Mouse (Mus musculus): Measurements from ENCODE around the gene Pax5.

The Pax5 gene

DNA sequence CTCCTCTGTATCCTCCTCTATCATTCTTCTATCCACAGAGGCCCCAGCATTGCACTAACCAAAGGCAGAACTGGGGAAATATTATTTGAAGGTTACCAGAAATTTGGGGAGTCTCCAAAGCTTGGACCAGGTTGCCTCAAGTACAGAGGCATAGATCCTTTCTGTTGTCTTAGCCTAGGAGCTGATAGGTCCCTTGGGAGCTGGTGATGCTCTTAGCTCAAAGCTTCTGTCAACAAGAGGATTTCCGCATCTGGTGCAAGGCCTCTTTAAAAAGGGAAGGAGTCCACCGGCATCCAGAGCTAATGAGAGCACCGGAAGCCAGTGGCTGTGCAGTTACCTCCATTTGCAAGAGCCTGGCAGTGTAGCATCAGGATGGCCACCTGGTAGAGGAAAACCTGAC is 5.1 kb downstream of the Pax5 start:
- 19% methylated on average over 3 of the region's 3 CpGs for WGBS

DNA sequence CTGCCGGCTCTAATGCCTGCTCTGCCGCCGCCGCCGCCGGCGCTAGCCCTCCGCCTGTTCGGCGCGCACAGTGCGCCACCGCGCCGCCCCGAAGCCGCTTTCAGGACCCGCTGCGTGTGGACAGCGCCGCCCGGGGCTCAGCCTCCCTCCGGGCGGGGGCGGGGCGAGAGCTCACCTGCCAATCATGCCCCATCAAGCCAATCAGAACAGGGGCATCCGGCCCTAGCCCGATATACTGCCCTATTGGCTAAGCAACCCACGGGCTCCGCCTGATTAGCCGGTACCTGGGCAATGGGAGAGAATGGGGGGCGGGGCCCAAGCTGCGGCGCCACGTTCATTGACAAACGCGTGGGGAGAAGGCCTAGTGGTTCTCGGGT is 5.9 kb downstream of the Pax5 start:
- WGBS: 1% methylated on average over 36 of the region's 38 CpGs

DNA sequence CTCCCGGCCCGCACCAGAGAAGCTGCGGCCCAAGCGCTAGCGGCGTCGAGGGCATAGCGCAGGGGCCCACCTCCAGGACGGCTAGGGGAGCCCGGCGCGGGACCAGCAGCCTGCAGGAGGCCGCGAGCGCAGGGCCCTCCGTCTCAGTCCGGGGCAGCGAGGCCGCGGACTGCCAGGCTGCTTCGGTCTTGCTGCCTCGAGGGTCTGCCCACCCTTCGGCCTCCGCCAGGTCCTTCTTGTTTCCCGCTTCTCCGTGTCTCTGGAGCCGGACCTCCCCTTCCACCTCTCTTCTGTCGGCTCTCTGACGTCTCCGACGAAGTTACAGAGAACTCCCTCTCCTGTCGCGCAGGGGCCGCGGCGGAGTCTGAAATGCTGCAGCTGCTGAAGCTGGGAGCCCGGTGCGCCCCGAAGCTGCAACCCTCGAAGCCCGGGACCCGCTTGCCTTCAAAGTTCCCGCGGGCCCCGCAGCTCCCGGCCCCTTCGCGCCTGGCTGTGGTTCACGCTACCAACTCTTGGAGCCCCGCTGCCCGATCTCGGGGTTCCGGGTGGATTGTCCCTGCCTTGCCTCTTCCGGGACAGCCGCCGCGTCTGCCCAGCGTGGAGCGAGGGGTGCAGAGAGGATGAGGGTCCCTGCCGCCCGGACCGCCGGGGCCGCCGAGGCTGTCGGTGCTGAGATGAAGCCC is 6.5 kb downstream of the Pax5 start:
- WGBS: 1% methylated on average over 66 of the region's 66 CpGs

DNA sequence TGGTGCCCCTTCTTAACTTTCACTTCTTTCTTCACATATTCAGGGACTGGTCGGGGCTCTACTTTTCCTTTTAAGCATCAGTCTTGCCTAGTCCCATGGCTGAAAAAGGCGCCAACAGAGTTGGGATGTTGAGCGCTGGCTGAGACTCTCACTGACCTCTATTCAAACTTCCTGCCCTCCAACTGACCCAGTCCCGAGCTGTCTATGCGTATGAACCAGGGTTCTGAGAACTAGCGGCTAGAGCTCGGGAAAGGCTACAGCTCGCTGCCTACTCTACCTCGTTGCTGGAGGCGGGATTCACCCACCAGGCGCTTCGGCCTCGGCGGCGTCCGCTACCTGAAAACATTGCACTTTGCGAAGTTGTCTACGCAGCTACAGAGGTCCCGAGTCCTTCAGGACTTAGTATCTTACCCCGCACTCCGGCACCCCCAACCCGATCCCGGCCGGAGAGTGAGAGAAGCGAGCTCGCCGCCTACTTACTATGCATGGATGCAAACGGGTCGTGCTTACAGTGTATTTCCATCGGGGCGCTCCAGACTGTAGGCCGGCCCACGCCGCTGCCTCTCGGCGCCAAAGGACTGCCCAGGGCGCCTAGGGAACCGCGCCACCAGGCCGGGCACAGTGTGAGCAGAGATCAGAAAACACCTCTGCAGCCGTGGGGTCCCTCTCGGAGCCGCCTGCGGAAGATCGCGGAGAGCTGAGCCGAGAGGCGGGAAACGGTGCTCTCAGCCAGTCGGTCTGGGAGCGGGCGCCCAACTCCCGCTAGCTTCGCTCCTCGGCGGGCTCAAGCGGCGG is 7.2 kb downstream of the Pax5 start:
- WGBS: 4% methylated on average over 58 of the region's 58 CpGs

DNA sequence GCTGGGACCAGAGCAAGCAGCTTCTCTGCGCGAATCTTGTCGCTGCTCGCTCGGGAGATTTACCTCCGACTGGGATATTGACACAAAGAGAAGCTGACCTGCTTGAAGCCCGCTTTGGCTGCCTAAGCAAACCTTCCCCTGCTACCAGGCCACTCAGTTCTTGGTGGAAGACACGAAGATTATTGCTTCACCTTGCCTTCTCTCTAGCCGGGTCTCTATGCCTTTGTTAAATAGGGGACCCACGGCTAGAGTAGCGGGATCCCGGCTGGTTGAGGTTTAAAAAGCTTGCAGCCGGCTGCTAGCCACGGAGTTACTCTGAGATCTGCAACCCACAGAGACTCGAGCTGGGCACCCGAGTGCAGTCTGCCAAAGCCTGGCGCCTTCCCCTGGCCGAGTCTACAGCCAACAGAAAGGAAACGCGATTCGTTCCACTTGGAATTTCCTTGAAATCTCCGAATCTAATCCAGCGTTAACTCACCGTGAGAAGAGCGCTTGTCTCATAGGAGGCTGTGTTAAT is 8.2 kb downstream of the Pax5 start:
- 3% methylated on average over 25 of the region's 25 CpGs for WGBS

DNA sequence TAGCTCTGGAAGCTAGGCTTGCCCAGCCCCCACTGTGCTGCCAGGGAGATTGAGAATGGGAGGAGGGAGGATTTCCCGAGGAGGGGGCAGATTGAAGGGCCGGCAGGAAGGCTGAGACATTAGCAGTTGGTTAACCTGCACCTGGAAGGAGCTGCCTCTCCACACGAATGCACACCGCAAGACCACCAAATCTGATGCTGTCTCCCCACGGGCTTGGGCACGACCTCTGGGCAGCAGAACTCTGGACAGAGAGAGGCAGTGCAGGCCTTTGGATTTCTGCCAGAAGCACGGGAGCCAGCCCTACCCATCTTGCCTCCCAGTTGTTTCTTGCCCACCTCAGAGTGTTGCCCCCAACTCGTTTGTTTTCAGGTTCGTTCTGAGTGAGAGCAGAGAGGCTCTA is 8.8 kb downstream of the Pax5 start:
- WGBS: 5% methylated on average over 9 of the region's 9 CpGs

DNA sequence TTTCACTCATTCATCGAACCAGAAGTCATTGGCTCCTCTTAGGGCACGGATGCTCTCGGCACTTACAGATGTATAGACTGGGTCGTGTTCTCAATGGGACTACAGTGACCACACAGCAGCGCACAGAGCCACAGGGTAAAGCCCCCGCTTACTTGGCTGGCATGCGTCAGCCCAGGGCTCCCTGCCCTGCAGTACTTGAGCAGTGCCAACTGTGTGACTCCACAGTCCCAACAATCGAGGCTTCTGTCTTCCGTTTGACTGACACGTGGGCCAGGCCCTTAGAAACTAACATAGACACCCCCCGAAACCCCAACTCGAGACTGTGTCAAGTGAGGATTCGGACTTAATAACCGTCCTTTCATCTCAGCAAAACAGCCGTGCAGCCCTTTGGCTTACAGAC is 15.9 kb downstream of the Pax5 start:
- WGBS: 52% methylated on average over 15 of the region's 15 CpGs

DNA sequence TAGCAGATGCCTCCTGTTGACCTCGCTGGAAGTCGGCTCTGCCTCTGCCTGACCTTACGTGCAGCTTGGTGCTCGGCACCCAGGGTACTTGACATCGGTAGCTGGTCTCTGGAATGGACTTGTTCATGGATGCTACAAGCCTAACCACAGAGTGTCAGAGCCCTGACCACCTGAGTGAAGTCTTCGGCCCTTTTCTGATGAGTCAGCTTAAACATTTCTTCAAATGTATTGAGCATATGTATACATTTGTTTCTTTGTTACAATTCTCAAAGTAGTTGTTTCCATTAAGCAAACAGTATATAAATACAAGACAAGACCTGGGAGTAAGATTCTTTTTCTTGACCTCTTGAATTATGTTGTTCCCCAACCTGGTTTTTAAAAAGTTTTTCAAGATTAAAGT is 24.7 kb downstream of the Pax5 start:
- 74% methylated on average over 6 of the region's 6 CpGs for WGBS

DNA sequence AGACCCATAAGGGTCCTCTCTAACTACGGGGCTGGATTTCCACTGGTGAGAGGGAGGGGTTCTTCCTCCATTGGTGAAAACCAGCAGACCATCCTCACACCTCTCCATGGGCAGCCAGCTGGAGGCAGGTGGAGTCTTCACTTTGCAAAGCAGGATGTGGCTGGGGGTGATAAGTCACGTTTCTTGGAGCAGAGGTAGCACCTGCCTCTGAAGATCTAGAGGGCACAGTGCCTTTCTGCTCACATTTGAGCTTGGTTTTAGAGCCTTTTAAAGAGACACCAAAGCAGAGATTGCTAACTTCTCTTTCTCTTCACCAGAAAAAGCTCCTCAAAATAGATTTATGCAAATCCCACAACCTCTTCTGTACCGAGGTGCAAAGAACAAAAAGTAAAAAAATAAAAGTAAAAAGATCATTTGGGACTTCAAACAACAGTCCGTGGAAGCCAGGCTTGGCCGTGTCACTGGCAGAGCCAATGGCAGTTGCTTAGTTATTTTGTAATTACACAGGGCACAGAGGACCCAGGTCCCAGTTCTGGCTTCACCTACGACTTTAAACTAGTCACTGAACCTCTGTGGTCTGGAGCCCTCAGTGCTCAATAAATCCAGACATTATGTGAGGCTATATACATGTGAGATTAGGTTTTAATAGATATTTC is 29.9 kb downstream of the Pax5 start:
- WGBS: 69% methylated on average over 6 of the region's 6 CpGs

DNA sequence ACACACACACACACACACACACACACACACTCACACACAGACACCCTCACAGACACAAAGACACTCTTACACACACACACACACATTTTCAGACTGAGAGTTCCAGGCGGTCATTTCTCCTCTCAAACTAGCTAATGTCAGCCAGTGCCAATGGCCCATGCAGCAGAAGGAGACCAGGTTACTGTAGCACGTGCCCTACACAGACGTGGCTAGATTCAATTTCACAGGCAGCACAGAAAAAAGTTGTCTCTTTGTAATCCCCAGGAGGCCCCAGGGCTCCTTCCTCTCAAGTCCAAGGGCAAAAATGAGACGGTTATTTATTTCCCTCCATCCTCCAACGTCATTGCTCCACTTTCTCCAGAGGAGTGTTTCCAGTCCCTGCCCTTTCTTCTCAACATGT is 31.6 kb downstream of the Pax5 start:
- 78% methylated on average over 5 of the region's 5 CpGs for WGBS

DNA sequence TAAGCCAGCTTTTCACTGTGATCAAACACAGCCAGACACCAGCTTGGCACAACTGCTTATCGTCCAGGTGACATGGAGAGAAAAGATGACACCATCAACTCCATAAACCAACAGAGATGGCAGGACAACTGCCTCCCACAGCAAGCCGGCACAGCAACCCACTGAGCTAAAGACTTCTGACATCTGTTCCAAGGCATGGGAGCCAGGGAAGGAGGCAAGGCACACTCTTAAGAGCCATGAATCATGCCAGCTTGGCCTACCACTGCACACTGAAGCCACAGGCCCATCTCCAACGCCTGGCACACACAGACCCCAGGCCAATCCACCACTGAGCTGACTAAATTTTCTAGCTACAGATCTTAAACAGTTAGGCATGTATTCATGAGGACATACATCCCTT is 32.3 kb downstream of the Pax5 start:
- 55% methylated on average over 3 of the region's 3 CpGs for WGBS

DNA sequence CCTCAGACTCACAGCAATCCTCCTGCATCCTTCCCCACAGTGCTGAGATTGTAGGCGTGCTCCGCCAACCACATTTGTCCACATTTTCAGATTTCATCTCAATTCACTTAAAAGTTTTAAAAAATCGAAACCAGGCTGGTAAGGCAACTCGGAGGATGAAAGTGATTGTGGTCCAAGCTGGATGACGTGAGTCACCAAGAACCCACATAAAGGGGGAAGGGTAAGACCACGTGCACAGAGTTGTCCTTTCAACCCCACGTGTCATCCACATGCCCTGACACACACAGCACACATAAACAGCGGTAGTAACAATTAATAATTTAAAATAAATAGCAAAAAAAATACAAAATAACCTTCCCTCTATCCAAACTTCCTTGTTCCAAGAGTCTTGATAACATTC is 35.3 kb downstream of the Pax5 start:
- 90% methylated on average over 8 of the region's 8 CpGs for WGBS

DNA sequence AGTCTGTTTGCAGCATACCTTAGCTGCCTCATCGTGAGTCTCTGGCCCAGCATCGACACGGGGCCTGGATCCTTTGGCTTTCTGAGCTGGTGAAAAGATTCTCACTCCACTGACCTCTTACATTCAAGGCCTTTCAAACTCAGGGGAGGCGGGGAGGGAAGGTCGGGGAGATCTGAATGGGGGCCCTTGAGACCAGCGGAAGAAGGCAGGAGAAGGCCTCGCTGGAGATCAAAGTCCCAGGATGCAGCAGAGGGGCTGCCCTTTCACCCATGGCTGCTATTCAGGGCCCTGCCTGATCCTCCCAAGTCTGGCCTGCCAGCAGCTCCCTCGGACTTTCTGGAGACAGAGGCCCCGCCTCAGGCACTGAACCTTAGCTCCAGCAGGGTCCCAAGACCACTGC is 36.6 kb downstream of the Pax5 start:
- WGBS: 72% methylated on average over 9 of the region's 9 CpGs

DNA sequence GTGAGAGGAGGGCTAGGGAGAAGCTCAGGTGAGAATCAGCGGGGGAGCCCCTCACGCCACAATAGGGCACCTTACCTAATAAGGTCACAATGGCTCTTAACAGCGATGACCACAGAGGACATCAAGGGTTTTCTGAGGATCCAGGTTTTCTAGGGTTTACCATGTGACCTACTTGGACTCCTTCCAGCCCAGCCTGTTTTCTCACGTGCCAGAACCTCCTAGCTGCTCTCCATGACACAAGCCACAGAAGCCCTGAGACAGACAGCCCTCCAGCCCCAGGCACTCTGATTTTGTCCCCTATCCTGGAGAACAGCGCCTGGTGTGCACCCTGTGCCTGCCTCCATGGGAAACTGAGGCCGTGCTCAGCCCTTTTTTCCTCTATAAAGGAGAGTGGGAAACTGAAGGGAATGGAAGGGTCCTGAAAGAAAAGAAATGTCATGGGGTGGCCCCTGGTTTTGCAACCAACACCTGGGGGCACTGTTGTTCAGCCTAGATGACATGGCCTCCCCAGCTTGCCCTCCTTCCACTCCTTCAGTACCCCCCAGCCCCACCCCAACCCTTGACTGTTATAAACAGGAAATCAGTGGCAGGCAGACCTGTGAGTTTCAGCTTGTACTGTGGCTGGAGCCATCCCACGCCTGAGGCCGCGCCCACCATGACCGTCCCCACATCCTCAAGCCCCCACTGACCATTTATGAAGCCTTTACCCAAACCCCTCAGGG is 37.9 kb downstream of the Pax5 start:
- WGBS: 71% methylated on average over 10 of the region's 10 CpGs

DNA sequence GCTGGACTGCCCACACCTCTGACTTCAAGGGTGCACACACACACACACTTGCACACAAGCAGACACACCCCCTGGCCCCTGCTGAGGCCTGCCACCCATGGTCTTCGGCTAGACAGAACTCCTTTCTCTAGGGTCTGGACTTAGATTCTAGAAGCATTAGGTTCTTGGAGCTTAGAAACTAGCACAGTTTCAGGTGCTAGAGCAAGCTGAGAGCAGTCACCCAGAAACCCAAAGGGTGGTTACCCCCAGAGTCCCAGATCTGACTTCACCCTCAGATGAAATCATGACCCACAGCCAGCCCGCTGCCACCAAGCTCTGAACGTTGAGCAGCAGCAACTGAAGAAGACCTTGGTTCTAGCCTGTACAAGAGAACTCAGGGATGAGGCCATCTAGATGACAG is 38.8 kb downstream of the Pax5 start:
- 91% methylated on average over 3 of the region's 3 CpGs for WGBS

DNA sequence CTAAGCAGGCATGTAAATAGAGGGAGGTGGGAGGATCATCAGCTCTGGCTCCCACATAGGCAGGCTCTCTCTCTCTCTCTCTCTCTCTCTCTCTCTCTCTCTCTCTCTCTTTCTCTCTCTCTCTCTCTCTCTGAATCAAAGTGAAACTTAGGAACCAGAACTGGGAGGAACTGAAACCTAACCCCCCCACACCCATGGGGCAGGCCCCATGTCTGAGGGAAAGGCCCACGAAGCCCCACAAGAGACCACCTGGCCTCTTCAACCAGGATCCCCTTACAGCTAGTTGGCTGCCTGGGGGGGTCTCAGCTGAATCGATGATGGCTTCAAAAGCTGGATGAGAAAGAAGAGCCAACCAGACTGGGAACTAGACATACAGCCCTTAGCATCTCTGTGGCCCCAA is 39.3 kb downstream of the Pax5 start:
- WGBS: 81% methylated on average over 2 of the region's 2 CpGs

DNA sequence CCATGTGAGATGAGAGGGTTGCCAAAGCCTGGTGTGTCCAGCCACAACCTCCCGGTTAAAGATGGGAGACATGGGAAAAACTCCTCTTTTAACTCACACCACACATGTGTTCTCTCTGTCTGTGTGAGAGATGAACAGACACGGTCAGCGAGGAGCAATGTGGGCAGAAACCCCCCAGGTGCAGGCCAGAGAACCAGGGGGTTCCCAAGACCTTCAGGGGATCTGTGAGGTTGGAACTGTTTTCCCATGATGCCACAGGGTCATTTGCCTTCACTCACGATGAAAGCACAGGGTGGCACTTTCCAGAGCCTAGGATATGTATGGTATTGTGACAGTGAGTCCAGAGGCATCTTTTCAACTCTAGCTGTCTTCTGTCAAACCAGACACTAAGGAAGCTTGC is 39.9 kb downstream of the Pax5 start:
- WGBS: 87% methylated on average over 4 of the region's 4 CpGs

DNA sequence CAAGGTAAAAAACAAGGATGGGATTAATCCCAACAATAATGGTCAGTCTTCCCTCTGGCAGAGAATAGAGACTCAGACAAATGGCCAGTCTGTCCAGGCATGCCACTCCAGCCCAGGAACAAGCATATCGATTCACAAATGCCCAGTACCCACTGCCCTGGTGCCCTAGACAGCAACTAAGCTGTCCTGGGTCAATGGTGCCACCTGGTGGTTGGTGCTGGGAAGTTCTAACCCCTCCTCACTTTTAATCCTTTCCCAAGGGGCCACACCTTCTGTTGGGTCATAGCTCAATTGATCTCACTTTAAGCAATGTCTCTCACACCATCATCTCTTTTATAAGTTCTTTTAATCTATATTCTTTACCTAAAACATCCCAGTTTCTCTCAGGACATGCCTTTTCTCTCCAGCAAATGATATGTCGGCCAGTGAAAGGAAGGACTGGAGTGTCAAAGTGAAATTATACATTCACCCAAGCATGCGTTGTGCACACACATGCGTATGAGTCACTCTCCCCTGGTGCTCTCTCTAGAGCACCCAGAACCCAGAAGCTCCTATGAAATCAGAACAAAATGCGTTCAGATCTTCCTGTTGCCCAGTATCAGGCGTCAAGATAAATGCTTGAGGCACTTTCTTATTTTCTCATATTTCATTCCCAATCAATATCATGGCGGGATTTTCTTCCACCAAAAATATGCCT is 40.7 kb downstream of the Pax5 start:
- 93% methylated on average over 7 of the region's 7 CpGs for WGBS

DNA sequence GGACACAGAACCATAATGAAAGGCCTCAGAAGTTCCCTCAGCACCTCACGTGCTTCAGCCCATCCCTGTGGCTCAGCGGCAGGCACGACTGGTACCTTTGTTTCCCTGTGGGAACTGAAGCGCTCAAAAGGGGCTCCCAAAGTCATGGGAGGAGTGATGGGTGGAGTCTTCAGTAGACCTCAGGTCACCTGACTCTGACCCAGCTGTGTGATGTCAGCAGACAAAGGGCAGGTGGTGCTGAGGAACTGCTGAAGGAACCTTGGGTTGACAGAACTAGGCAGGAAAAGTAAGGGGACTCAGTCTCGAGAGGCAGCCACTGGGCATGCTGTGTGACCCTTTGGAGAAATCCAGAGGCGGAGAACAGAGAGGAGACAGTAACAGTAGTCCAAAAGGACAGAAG is 41.7 kb downstream of the Pax5 start:
- 84% methylated on average over 6 of the region's 6 CpGs for WGBS

DNA sequence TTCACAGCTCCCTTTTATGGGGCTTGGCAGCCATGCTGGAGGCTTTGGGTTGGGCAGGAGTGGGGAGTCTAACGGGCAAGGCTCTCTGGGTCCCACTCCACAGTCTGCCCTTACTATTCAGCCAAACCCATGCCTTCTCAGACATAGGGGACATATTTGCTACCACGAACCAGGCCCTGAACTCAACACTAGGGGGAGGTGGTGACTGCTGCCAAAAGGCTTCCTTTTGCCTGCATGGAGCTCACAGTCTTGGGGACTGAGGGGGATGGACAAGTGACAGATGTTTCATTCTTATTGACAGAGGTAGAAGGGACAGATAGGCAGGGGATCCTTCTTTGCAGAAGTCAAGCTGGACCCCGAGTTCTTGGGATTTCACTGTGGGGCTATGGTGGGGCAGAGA is 42.1 kb downstream of the Pax5 start:
- WGBS: 76% methylated on average over 3 of the region's 3 CpGs

DNA sequence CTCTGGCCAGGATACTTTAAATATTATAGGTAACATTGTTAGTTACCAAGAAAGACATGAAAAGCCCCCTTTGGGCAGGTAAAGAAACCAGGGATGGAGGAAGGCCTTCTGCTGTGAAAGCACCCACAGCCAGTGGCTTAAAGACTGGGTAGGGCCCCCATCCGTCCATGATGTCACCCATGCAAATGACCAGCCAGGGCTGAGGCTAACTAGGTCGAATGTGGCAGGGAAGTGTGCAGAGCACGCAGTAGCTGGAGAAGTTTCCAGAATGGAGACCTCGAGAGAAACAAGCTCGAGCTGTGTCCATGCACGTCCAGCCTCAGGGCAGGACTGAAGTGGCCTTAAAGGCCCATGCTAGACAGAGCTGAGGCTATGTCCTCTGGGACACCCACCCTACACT is 42.9 kb downstream of the Pax5 start:
- WGBS: 80% methylated on average over 6 of the region's 6 CpGs

DNA sequence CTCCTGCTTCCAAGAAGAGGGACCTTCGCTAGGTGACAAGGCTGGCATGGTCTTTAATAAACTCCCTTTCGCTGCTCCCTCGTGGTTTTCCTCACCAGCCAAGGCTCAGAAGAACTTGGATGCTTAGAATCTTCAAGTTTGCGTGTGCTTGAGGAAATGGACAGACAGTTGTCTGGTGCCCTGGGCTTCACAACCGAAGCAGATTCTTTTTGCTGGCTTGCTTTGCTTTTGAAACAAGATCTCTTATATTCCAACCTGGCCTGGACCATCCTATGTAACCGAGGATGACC is 45.6 kb downstream of the Pax5 start:
- WGBS: 41% methylated on average over 6 of the region's 6 CpGs

All from cerebral cortex, adult 2 months (tissue).